Mouse (Mus musculus) ES-Bruce4 (cell line): ENCODE results near the gene Tdo2.

Experiments used
- CTCF ChIP-seq: IDR thresholded peaks from one replicate; pipeline ENCODE4 v1.8.1; 2011; ENCODE audit warnings: low read depth, low read length
- EP300 ChIP-seq: IDR thresholded peaks from 2 replicates; pipeline ENCODE4 v1.6.1; 2011; ENCODE audit warnings: low read depth, low read length; ENCODE audit not compliant: insufficient read depth

- TF ChIP-seq CTCF: no peak
- TF ChIP-seq EP300: no peak
These were observed 11.4 kb downstream of the Tdo2 start for GRCm38 (mm10) chr3:81964596-81964995.
